Mouse (Mus musculus): ENCODE results near the gene Kcnq5.

DNA sequence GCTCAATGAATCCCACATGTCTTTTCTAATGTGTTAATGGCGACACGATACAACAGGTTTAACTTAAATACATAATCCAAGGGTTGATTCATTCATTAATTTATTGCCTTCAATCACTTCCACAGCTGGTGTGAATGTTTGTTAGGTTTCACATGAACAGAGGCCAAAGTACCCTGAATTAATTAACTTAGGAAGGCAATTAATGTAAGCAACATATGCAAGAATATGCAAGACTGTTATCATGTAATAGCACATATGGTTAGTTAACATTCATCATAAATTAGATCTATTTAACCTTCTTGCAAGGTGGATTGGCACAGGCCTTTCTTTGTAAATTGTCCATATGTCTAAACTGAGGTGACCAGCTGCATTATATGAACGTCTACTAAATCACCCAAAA is 300.9 kb downstream of the Kcnq5 start:
- TF ChIP-seq GATA1 (IDR thresholded peaks at IDR 0.05; ENCODE audit: borderline replicate concordance, low read length) (no peak), FLI1 (IDR thresholded peaks at IDR 0.05; ENCODE audit: low read length) (no peak)
